Mouse (Mus musculus) erythroblast, embryonic 14.5 days (primary cell): ENCODE measurements around the gene Wfdc18.

ENCODE experiments used
- GATA1 ChIP-seq: IDR thresholded peaks from 2 replicates; pipeline ENCODE4 v1.6.1; 2012; ENCODE audit warnings: low read length, inconsistent platforms, mixed read lengths
- TAL1 ChIP-seq: IDR thresholded peaks from 3 replicates; pipeline ENCODE4 v1.6.1; 2012; ENCODE audit warnings: low read length, inconsistent platforms, mixed read lengths

DNA sequence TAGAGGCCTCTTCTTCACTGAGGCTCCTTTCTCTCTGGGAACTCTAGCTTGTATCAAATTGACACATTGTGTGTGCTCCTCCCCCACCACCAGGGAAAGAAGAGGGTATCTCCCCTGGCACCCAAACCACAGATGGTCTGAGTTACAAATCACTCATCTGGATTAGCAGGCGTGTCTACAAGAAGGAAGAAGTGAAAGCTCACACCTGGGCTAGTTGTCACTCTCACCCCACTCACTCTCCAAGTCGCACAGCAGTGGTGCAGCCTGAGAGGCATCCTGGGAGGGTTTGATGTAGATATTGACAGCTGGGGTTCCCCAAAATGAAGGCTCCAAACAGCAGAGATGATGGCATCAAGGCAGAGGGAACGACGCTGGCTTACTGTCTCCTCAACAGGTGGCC lies 37.3 kb downstream of the Wfdc18 start:
- TF ChIP-seq GATA1 = no peak
- TF ChIP-seq TAL1 = no peak
